Mouse (Mus musculus) G1E (cell line): ENCODE results near the gene Pak4.
"Not testable (repeated sequence)": the region's sequence is repeated elsewhere in the genome, so short reads cannot be mapped to it uniquely, and the experiment has no call there.

Experiments
- CTCF ChIP-seq: IDR thresholded peaks from 2 replicates; pipeline ENCODE4 v1.5.1; 2012; ENCODE audit warnings: low read depth, low read length, inconsistent platforms, mixed read lengths
- GATA1 ChIP-seq: IDR thresholded peaks from 2 replicates; pipeline ENCODE4 v1.6.1; 2012; ENCODE audit warnings: borderline replicate concordance, low read length, inconsistent platforms, mixed read lengths
- GATA2 ChIP-seq: IDR thresholded peaks from 2 replicates; pipeline ENCODE4 v1.6.1; 2012; ENCODE audit warnings: low read depth, low read length, inconsistent platforms, borderline replicate concordance
- POLR2AphosphoS5 ChIP-seq: IDR thresholded peaks from 2 replicates; pipeline ENCODE4 v1.6.1; 2012; ENCODE audit warnings: low read depth, low read length, inconsistent platforms; ENCODE audit not compliant: insufficient replicate concordance
- TAL1 ChIP-seq: conservative IDR thresholded peaks from 2 replicates; pipeline ENCODE4 v1.6.1; 2012; ENCODE audit warnings: low read depth, low read length, inconsistent platforms, mixed read lengths

DNA sequence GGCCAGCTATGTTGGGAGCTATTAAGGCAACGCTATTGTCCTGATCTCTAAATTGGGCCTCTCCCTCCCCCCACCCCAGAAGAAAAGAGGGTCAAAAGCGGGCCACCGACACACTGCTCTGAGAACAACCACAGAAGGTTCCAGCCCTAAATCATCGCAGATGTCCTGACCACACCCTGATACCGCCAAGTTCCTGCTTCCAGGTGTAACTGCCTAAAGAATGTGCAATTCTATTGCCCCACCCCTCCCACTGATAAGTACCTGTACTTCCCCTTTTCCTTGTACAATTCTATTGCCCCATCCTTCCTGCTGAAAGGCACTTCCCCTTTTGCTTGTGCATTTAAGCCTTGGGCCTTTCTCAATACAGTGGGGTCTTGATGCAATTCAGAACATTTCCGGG is 59.1 kb downstream of the Pak4 start:
- TF ChIP-seq CTCF, GATA1, POLR2AphosphoS5, TAL1, GATA2: not testable (repeated sequence)
